Mouse (Mus musculus): ENCODE measurements around the gene Mtg1.

Mtg1 gene

GRCm38 (mm10) chr7:140137135-140138020 is at the start of gene Mtg1:
Mtg1 (plus strand) TSS chr7:140137564.
- in situ Hi-C loops (cut with MseI, MboI) = no loop called here

GRCm38 (mm10) chr7:140090601-140091000 is 46.8 kb upstream of the Mtg1 start:
- in situ Hi-C loops (cut with MseI, MboI) = loop anchor here in 1 of 2 experiments (25.0 kb wide), 1 partner anchor 722 kb away; the partner anchor contains the start of gene Zfp941

- in situ Hi-C loops (cut with MseI, MboI) = loop anchor here in 1 of 2 experiments (25.0 kb wide), 1 partner anchor 719 kb away; the partner anchor contains the start of gene Zfp941
Measured at GRCm38 (mm10) chr7:140092924-140093528, 44.3 kb upstream of the Mtg1 start, which contains the start of gene Prap1. Prap1 (plus strand) TSS chr7:140093395.

GRCm38 (mm10) chr7:140094954-140095353 is 42.4 kb upstream of the Mtg1 start:
- in situ Hi-C loops (cut with MseI, MboI) = loop anchor here in 1 of 2 experiments (25.0 kb wide), 1 partner anchor 717 kb away; the partner anchor contains the start of gene Zfp941

GRCm38 (mm10) chr7:140095556-140095955 is 41.8 kb upstream of the Mtg1 start:
- in situ Hi-C loops (cut with MseI, MboI) = loop anchor here in 1 of 2 experiments (25.0 kb wide), 1 partner anchor 717 kb away; the partner anchor contains the start of gene Zfp941

GRCm38 (mm10) chr7:140096055-140096454 is 41.3 kb upstream of the Mtg1 start:
- in situ Hi-C loops (cut with MseI, MboI) = loop anchor here in 1 of 2 experiments (25.0 kb wide), 1 partner anchor 716 kb away; the partner anchor contains the start of gene Zfp941

- in situ Hi-C loops (cut with MseI, MboI) = loop anchor here in 1 of 2 experiments (25.0 kb wide), 1 partner anchor 714 kb away; the partner anchor contains the start of gene Zfp941
Measured at GRCm38 (mm10) chr7:140098466-140098865, 38.9 kb upstream of the Mtg1 start.

- in situ Hi-C loops (cut with MseI, MboI) = no loop called here
Measured at GRCm38 (mm10) chr7:140101498-140101897, 35.9 kb upstream of the Mtg1 start.

GRCm38 (mm10) chr7:140101993-140102860 is 35.1 kb upstream of the Mtg1 start, which contains the start of gene Fuom:
Fuom (minus strand) TSS chr7:140102441.
- in situ Hi-C loops (cut with MseI, MboI) = no loop called here

GRCm38 (mm10) chr7:140104009-140104408 is 33.4 kb upstream of the Mtg1 start:
- in situ Hi-C loops (cut with MseI, MboI) = no loop called here

GRCm38 (mm10) chr7:140111943-140112342 is 25.4 kb upstream of the Mtg1 start:
- in situ Hi-C loops (cut with MseI, MboI) = no loop called here

GRCm38 (mm10) chr7:140115583-140116328 is 21.6 kb upstream of the Mtg1 start, which contains the start of gene Paox:
Paox (plus strand) TSS chr7:140115799.
- in situ Hi-C loops (cut with MseI, MboI) = no loop called here

- in situ Hi-C loops (cut with MseI, MboI) = no loop called here
Measured at GRCm38 (mm10) chr7:140116329-140117054, 20.9 kb upstream of the Mtg1 start, which contains the start of gene Echs1. Echs1 (minus strand) TSS chr7:140116476.

- in situ Hi-C loops (cut with MseI, MboI) = no loop called here
Measured at GRCm38 (mm10) chr7:140120484-140120883, 16.9 kb upstream of the Mtg1 start.

- in situ Hi-C loops (cut with MseI, MboI) = no loop called here
Measured at GRCm38 (mm10) chr7:140121338-140121910, 15.9 kb upstream of the Mtg1 start.

- in situ Hi-C loops (cut with MseI, MboI) = no loop called here
Measured at GRCm38 (mm10) chr7:140122765-140123164, 14.6 kb upstream of the Mtg1 start.

GRCm38 (mm10) chr7:140124382-140124781 is 13.0 kb upstream of the Mtg1 start:
- in situ Hi-C loops (cut with MseI, MboI) = no loop called here

- in situ Hi-C loops (cut with MseI, MboI) = no loop called here
Measured at GRCm38 (mm10) chr7:140125278-140126021, 11.9 kb upstream of the Mtg1 start.

- in situ Hi-C loops (cut with MseI, MboI) = no loop called here
Measured at GRCm38 (mm10) chr7:140126022-140126350, 11.4 kb upstream of the Mtg1 start.
